Mouse (Mus musculus): ENCODE measurements around the gene Hdac4.
A peak's percentile ranks its signal among the peaks of the same experiment; 100 is the strongest.

The Hdac4 gene

GRCm38 (mm10) chr1:92195360-92196149 is at the start of gene Hdac4:
Gene Hdac4, minus strand, starts transcription at chr1:92195699.
- peak; percentile 48 for DNase-seq (ENCODE audit: low spot score)

GRCm38 (mm10) chr1:92243549-92243948 is 48.0 kb upstream of the Hdac4 start:
- DNase-seq (ENCODE audit: low spot score), result no peak

- DNase-seq (ENCODE audit: low spot score), result no peak
These were observed 44.6 kb upstream of the Hdac4 start for GRCm38 (mm10) chr1:92240072-92240471.

GRCm38 (mm10) chr1:92235600-92235999 is 40.1 kb upstream of the Hdac4 start:
- DNase-seq (ENCODE audit: low spot score), result no peak

- no peak for DNase-seq (ENCODE audit: low spot score)
These were observed 29.8 kb upstream of the Hdac4 start for GRCm38 (mm10) chr1:92225297-92225696.

- DNase-seq (ENCODE audit: low spot score), result no peak
These were observed 28.7 kb upstream of the Hdac4 start for GRCm38 (mm10) chr1:92223956-92224891.

GRCm38 (mm10) chr1:92216710-92217109 is 21.2 kb upstream of the Hdac4 start:
- no peak for DNase-seq (ENCODE audit: low spot score)

- DNase-seq (ENCODE audit: low spot score), result no peak
These were observed 20.6 kb upstream of the Hdac4 start for GRCm38 (mm10) chr1:92215996-92216630.

- no peak for DNase-seq (ENCODE audit: low spot score)
These were observed 19.7 kb upstream of the Hdac4 start for GRCm38 (mm10) chr1:92215131-92215638.

GRCm38 (mm10) chr1:92212003-92212750 is 16.7 kb upstream of the Hdac4 start:
- peak; percentile 35 for DNase-seq (ENCODE audit: low spot score)

- no peak for DNase-seq (ENCODE audit: low spot score)
These were observed 7.3 kb upstream of the Hdac4 start for GRCm38 (mm10) chr1:92202639-92203352.

GRCm38 (mm10) chr1:92190463-92190862 is 5.0 kb downstream of the Hdac4 start:
- no peak for DNase-seq (ENCODE audit: low spot score)

- DNase-seq (ENCODE audit: low spot score), result no peak
These were observed 8.4 kb downstream of the Hdac4 start for GRCm38 (mm10) chr1:92187137-92187536.

GRCm38 (mm10) chr1:92184600-92184999 is 10.9 kb downstream of the Hdac4 start:
- DNase-seq (ENCODE audit: low spot score), result no peak

- DNase-seq (ENCODE audit: low spot score), result no peak
These were observed 12.3 kb downstream of the Hdac4 start for GRCm38 (mm10) chr1:92183101-92183790.

GRCm38 (mm10) chr1:92181970-92182369 is 13.5 kb downstream of the Hdac4 start:
- DNase-seq (ENCODE audit: low spot score), result no peak

- peak; percentile 100 for DNase-seq (ENCODE audit: low spot score)
These were observed 15.1 kb downstream of the Hdac4 start for GRCm38 (mm10) chr1:92180141-92181137.

GRCm38 (mm10) chr1:92179489-92180006 is 16.0 kb downstream of the Hdac4 start:
- peak; percentile 59 for DNase-seq (ENCODE audit: low spot score)

- no peak for DNase-seq (ENCODE audit: low spot score)
These were observed 16.4 kb downstream of the Hdac4 start for GRCm38 (mm10) chr1:92179070-92179469.

Measured in ovary, postnatal 36 days (tissue).